Mouse (Mus musculus) cerebellum, adult 9-11 months (tissue): Measurements from ENCODE around the gene Hmg20a.
"Not testable (repeated sequence)": the region's sequence is repeated elsewhere in the genome, so short reads cannot be mapped to it uniquely, and the experiment has no call there.

Experiments
- DNase-seq: peaks from one replicate; pipeline ENCODE4 v3.0.0; 2022

The Hmg20a gene

DNA sequence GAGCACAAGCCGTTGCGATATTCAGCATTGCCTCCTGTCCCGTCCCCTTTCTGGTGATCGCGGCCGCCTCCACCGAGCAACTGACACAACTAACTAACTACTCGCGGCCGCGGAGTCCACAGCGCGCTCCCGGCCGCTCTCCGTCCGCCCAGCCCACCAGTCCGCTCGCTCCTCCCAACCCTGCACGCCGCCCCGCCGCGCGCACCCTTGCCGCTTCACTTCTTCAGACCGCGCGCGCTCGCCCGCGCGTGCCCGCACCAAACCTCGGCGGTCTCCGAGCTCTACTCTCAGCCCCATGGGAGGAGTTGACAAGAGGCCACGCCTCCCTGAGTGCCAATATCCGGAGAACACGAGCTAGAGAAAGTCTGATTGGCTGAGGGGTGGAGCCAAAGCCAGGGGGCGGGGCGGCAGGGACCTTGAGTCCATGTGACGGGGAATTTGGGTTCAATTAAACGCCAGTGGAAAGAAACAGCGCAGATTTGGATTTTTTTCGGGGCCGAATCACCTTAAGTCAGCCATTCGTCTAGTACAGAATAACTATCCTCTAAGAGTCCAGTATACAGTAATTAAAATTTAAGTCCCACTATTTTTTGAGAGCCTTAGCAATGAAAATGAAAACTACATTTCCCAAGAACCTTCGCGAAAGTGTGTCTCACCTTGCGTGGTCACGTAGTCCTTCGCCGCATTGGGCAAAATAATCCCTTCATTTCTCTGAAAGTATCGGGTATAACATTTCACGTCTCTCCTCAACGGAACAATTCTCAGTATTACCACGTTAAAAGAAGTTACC, at the start of gene Hmg20a, which contains the start of gene Peak1:
Gene Hmg20a, plus strand, starts transcription at position 662 of the 790 bp plus-strand sequence.
Gene Peak1, minus strand, starts transcription at position 120 of the 790 bp plus-strand sequence.
- DNase-seq, result peak; percentile 100

DNA sequence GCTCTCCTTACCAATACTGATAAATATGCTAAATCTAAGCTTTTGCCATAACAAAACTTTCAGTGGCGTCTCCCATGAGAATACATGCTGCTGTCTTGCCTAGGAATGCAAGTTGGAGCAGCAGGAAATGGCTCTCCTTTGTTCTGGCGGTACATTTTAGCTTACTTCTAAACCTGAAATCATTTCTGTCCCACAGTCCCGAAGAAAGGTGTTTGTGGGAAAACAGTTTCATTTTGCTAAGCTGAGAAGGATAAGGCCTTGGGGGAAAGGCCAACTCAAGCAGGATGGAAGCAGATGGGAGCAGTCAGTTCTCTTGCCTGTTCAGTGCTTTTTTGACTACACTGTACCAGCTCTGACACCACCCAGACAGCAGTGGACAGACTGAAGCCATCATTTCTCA, 49.6 kb upstream of the Hmg20a start:
- DNase-seq, result no peak

DNA sequence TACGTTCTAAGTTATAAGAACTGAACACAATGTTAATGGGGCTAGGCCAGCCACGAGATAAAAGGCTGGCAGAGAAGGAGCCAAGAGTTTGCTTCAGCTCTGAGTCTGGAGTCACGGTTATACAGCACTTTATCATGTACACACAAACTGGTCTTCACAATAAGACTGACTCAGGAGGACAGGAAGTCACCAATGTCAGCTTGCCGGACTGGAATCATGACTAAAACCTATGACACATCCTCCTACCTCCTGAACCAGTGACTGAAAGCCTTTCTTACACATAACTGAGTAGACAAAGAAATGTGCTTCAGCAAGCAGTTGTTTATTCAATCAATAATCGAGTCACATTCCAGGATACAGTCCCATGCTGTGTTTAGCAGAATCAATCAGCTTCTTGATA, 47.7 kb upstream of the Hmg20a start:
- DNase-seq, result no peak

DNA sequence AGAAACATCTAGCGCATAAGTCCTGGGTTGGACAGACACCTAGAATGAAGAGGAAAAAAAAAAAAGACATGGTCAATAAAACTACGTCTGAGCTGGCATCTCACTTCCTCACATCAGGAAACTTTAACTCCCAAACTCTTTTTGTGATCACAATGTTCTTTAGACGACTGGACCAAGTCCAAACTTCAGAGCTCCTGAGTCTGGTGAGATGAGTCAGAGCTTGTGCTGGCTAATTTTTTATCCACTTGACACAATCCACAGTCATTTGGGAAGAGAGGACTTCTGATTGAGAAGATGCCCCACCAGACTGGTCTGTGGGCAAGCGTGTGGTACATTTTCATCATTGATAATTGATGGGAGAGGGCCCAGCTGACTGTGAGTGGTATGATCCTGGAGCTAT, 44.0 kb upstream of the Hmg20a start:
- DNase-seq, result no peak

DNA sequence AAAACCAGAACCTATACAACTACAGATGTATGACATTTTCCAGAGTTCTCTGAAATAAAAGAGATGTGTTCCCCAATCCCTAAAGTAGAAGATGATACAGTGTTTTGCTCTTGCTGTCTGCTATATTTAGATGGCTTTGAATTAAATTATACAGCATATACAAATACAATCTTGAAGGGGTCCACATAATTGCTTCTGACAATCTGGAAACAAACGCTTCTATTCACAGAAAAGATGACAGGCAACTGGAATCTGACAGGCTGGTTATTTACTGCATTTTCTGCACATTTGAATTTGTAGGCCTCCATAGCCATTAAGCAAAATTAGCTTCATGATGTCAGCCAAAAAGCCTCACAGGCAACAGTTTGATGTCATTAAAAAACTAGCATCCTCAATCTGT, 35.6 kb upstream of the Hmg20a start:
- DNase-seq, result no peak

DNA sequence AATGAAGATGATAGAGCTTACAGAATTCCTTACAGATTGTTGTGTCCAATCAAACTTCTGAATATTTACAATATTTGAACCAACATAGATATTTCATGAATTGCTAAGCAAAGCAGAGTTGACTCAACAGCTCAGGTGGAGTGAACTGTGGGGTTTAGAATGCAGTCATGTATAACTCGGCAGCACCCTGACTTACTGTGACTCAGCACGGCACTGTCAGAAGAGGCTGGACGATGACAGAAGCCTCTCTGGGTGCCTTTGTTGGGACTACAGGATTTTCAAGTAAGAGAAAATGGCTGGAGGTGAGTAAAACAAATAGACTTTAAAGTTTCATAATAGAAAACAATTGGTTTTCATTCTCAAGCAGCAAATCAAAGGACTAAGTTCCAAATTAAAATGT, 25.6 kb upstream of the Hmg20a start:
- no peak for DNase-seq

DNA sequence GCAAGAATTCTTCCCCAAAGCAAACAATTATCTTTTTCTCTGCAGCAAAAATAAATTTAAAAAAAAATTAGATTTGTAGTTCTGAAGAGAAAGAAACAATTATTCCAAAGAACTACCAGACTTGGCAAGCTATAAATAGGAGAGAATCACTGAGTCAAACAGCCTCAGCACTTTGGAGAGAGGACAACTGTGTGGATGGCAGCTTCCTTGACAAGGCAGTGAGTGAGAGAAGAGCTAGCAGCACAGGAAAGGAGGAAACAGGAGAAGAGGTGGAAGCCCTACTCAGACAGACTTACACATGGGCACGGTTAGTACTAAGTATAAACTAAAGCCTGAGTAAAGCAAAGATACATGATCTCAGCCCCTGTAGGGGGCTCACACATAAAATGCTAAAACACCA, 22.1 kb upstream of the Hmg20a start:
- no peak for DNase-seq

DNA sequence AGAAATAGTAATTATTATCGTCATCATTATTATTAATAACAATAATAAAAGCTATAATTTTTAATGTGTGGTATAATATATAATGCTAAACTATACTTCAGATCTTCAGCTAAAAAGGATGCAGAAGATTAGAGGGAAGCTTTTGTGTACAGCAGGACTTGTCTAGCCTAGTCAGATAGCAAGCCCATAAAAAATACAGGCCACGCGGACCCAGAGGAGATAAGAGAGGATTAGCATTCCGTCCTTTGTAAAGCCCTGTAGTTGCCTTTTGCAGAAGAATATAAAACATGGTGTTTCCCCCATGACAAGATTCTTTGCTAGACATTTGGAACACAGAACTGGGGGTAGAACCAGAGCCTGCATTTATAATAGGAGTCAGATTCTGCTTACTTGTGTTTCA, 13.8 kb upstream of the Hmg20a start:
- DNase-seq, result no peak

DNA sequence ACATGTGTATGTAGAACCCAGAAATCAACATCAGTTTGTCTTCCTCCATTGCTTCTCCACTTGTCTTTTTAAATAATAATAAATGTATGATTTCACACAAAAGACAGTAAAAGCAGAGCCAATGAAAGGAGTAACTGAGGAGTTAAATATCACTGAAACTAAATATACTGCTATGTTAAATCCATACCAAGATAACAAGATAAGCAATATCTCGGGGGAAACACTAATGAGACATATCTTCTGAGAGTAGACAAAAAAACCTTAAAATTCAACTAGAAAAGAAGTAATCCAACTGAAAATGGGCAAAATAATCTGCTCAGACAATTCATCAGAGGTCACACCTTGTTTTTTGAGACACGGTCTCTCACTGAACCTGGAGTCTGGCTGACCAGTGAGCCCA, 8.5 kb upstream of the Hmg20a start:
- no peak for DNase-seq

DNA sequence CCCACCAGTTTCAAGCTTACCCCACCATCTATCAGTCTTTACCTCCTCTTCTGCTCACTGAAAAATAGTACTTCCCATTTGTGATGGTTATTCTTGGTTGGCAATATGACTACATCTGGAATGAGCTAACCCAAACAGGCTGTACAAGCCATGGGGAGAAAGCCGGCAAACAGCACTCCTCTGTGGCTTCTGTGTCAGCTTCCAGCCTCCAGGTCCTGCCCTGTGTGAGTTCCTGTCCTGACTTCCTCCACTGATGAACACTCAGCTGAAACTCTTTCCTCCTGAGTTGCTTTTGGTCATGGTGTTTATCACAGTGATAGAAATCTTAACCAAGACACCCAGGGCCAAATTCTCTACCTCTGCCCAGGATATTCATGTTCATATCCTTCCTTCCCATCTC, 5.7 kb upstream of the Hmg20a start:
- no peak for DNase-seq

DNA sequence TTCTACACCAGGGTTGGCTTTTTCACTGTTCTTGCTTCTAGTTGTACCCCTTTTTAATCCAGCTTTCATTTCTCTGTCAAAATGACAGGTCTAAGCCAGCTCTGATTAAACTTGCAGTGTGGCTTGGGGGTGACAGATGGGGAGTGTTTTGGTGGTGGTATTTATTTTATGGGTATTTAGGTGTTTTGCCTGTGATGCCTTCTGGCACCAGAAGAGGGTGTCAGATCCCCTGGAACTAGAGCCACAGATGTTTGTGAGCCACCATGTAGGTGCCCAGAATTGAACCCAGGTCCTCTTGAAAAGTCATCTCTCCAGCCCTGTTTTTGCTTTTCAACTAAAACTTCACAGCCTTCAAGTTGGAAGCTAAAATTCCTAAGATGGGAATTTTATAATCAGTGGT, 4.1 kb upstream of the Hmg20a start:
- no peak for DNase-seq

DNA sequence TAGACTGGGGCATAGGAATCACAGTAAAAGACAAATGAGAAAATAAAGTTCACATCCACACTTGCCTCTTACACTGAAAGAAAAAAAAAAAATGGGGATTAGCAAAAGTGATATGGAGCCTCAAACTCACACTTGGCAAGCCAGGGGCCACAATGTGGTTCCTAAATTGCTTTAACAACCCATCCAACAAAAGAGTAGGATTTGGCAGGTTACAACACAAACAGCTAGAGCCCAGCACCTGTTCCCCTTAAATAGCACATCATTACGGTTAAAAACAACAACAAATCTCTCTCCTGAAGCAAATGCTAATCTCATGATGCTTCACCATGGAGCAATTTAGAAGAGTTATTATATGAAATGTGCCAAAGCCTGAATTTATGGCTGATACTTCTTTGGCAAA, 3.0 kb upstream of the Hmg20a start:
- DNase-seq, result peak; percentile 82

DNA sequence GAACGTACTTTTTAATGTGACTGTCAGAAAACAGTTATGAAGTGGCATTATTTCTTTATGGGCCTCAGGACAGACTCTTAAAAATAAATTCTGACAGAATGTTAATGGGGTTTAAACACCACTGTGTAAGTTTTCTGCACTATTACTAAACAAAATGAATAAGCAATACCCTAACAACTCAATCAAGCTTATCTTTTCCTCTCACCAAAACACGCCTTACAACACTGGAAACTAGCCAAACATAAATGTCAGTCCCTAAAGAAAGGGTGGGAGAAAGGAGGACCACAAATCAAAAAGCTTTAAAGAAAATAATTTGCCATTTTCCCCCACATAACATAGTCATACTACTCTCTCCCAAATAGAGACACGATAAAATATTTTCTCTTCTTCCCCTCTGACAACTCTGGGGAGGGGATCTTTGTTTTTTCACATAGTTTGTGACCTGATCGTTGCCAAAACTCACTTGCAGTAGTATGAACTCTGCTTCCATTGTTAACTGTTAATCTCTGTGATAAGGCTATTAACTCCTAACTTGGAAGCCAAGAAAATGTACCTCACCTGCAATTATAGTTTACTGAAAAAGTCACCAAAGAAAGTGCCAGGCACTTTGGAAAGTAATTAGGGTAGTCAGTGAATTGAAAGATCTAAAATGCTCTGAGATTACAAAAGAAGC, 2.3 kb upstream of the Hmg20a start:
- no peak for DNase-seq

DNA sequence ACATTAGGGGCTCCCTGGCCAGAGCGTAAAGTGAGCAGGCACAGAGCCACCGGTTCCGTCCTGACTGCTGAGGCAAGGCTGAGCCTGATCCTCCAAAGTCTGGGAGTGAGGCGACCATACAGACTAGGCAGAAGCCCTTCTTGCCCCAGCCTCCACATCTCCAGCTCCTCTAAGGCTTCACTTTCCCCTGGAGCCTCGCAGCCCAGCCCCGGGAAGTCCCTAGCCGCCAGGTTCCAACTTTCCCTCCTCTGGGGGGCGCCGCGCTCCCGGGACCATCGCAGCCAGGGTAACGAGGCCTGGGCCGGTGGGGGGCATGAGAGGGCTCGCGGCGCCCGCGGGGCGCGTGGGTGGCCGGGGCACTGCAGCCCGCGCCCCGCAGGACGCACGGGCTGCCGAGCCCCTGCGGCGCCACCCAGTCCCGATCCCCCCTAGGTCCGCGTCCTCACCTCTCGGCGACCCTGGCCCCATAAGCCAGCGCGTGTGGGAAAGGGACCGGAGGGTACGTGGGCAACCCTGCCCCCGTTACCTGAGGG, 928 bp upstream of the Hmg20a start:
- DNase-seq, result peak; percentile 85

DNA sequence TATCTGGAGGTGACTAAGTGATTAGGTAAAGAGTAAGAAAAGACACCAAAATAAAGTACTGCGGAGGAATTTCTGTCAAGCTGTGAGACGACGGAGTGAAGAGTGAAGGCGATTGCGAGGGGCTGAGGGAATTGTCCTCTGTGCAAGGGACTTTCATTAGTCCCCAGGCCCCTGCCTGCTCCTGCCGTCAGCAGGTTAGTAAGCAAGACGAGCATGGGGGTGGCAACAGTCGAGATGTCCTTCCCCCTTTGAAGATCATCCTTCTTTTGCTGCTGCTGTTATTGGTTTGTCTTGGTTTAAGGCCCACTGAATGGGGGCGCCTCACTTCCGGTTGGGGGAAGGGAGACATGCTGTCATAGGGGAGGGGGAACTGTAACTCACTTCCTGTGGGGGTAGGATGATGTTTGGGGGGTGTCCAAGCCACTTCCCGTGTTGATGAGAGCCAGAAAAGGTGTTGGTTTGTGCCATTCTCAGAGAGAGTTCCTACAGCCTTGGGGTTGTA, 380 bp downstream of the Hmg20a start:
- DNase-seq, result peak; percentile 85

DNA sequence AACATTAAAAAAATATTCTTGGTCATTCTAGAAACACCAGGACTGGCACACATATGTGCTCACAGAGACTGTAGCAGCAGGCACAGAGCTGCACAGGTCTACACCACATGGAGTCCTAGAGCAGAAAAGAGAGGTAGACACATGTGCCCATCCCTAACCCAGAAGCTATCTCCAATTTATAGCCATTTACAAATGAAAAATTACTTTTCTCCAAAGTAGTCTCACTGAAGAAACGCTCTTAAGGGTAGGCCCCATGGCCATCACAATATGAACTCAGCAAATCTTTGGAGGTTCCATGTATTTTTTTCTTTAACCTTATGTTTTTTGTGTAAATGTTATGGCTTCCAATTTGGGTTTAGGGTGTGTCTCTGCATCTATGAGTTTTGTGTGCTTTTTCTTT, 1.8 kb downstream of the Hmg20a start:
- no peak for DNase-seq

DNA sequence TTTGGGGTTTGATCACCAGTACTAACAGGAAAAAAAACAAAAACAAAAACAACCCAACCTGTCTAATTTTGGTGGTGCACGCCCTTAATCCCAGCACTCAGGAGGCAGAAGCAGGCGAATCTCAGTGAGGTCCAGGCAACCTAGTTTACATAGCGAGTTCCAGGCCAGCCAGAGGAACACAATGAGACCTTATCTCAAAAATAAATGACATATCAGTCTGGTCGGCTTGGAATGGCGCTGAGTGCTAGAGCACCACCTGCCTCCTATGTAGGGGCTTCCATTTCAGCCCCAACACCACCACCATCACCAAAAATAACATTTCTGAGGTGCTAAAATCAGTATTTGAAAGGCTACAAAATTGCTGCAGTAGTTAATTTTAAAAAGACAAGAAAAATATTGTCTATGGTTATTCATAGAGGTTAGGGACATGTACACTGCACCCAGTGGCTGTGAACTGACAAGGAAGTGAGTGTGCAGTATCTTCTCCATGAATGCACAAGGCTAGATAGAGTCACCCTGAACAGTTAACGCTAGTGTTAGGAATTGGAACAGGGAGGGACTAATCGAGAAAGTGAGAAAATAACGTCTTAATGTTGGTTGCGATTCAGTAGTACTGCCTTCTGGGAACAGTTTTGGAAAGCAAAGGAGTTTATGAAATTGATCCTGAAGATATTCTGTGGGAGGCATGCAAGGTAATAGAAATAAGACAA, 2.6 kb downstream of the Hmg20a start:
- no peak for DNase-seq

DNA sequence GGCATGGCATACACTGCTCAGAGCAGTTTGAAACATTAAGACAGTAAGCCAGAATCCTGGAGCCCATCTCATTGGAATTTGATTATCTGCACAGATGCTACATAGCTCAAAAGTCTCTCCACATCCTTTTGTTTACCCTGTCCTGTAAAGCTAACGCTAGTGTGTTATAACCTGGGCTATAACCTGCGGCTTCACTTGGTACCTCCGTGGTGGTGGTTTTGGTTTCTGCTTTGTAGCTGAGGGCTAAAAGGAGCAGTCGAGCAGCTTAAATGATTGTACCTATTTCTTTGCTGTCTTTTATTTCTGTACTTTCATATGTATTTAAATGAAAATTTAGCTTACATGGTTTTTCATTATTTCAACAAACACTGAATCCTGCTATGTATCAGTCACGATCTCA, 3.6 kb downstream of the Hmg20a start:
- no peak for DNase-seq

DNA sequence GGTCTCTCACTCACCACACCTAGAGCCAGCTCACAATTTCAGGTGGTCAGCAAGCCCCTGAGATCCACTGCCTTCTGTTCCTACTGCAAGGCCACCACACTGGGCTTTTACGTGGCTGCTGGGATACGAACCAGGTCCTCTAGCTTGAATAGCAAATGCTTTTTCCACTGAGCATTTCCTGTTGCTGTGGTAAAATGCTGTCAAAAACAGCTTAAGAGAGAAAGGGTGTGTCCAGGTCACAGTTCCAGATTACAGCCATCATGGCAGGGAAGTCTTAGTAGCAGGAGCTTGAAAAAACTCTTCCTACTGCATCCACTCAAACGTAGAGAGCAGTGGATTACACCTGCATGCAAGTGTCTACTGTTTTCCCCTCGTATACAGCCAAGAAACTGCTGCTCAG, 6.5 kb downstream of the Hmg20a start:
- no peak for DNase-seq

DNA sequence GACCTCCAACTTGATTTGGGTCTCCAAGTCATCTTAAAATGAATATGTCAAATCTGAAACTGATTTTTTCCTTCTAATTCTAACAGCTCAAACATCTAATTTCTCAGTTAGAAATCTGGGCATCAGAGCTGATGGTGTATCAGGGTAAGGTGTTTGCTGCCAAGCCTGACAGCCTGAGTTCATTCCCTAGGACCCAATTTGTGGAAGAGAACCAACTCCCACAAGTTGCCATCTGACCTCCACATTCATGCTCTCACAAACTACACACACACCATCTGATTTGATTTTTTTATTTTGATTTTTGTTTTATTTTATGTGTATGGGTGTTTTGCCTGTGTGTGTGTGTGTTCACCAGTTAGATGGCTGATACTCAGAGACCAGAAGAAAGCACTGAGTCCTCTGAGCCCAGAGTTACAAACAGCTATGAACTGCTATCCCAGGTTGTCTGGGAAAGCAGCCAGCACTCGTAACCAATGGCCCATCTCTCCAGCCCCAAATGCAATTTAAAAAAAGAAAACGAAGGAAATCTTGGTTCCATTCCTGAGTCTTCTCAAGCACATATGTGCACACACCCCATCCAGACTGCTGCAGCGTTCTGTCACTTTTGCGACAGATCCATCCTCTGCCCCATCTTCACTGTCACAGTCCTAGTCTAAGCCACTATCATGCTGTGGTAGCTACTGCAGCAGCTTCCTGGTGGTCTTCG, 17.6 kb downstream of the Hmg20a start:
- peak; percentile 68 for DNase-seq

DNA sequence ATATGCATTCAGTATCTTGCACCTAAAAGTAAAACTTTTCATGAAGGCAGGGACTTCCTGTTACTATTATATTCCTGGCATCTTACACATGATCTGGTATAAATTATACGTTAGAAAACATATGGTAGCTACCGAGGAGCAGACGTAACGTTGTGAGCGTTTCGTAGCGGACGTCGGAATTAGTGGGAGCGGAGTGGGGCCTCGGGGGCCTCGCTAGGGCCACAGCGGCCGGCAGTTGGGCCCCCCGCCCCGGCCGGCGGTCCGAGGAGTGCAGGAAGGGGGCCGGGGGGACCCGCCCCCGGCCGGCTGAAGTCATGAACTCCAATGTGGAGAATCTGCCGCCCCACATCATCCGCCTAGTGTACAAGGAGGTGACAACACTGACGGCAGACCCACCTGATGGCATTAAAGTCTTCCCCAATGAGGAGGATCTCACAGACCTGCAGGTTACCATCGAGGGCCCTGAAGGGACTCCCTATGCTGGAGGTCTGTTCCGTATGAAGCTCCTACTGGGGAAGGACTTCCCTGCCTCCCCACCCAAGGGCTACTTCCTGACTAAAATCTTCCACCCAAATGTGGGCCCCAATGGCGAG, 19.0 kb downstream of the Hmg20a start:
- not testable (repeated sequence) for DNase-seq

DNA sequence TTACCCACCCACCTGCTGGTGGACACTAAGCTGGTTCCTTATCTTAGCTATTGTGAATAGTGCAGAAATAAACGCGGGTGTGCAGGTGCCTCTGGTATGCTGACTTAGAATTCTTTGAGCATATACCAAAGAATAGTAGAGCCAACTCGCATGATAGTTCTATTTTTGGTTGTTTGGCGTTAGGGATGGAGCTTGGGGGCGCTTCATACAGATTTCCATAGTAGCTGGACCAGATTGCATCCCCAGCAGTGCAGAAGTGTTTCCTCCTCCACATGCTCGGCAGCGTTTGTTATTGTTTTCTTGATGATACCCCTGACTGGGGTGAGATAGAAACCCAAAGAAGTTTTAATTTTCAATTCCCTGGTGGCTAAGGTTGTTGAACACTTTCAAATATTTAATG, 21.3 kb downstream of the Hmg20a start:
- no peak for DNase-seq
